Mouse (Mus musculus) spleen, adult 2 months (tissue): ENCODE data around the gene Nrxn1. TPM values are rescaled to one million over a fixed set of nuclear protein-coding genes. Genes with fewer than 3 reads are reported as not detected.
"Not testable (repeated sequence)": the region's sequence is repeated elsewhere in the genome, so short reads cannot be mapped to it uniquely, and the experiment has no call there.

Source experiments
- DNase-seq, 2 experiments: peaks; one replicate each; pipeline versions ENCODE4 v3.0.0 to v3.0.0-alpha.2; 2012 to 2021; ENCODE audit warnings: low spot score in 2 of 2, low read depth in 1 of 2
- H3K27ac ChIP-seq: fragments of 200-500 bp; 2 replicates; pipeline ENCODE4 v1.5.1; 2012; ENCODE audit warnings: low read length, inconsistent platforms; ENCODE audit not compliant: insufficient read depth
- H3K27me3 ChIP-seq: fragments of 200-500 bp; 2 replicates; pipeline ENCODE4 v1.6.1; 2012; ENCODE audit warnings: mild to moderate bottlenecking, moderate library complexity, low read length, inconsistent platforms; ENCODE audit not compliant: control insufficient read depth, insufficient read depth
- H3K36me3 ChIP-seq: fragments of 200-500 bp; 2 replicates; pipeline ENCODE4 v1.6.1; 2012; ENCODE audit warnings: mild to moderate bottlenecking, low read length, inconsistent platforms; ENCODE audit not compliant: control insufficient read depth, insufficient read depth
- H3K4me1 ChIP-seq: fragments of 200-500 bp; 2 replicates; pipeline ENCODE4 v1.6.1; 2011; ENCODE audit warnings: inconsistent platforms; ENCODE audit not compliant: control insufficient read depth, insufficient read depth, insufficient read length
- H3K4me3 ChIP-seq: fragments of 200-500 bp; 2 replicates; pipeline ENCODE4 v1.5.1; 2011; ENCODE audit warnings: mild to moderate bottlenecking, inconsistent platforms; ENCODE audit not compliant: insufficient read depth, insufficient read length; ENCODE audit errors: extremely low read depth
- CTCF ChIP-seq: fragments of 200-500 bp; IDR thresholded peaks from 2 replicates; pipeline ENCODE4 v1.5.1; 2011; ENCODE audit warnings: mild to moderate bottlenecking, inconsistent platforms; ENCODE audit not compliant: insufficient read depth, insufficient read length, insufficient replicate concordance; ENCODE audit errors: extremely low read depth
- POLR2A ChIP-seq: fragments of 200-500 bp; IDR thresholded peaks from 2 replicates; pipeline ENCODE4 v1.6.1; 2011; ENCODE audit warnings: low read depth, low read length, inconsistent platforms
- WGBS: fragments of 180-500 bp; shearing (Covaris S2); methylation state at CpG from one replicate; pipeline ENCODE4 v1.1.7; 2018; 5-methylcytosine and 5-hydroxymethylcytosine counted together
- polyA plus RNA-seq: library from polyadenylated mRNA; depleted of rRNA; stranded (reverse); fragments of >200 nt; gene quantifications from 2 replicates; pipeline ENCODE4 v1.2.3, GENCODE M21; 2012

Nrxn1 gene
- polyA plus RNA-seq, 1 experiment = 0.50 TPM

GRCm38 (mm10) chr17:90550415-90550814 lies 542.5 kb downstream of the Nrxn1 start:
- no peak for TF ChIP-seq CTCF
- TF ChIP-seq POLR2A = no peak
- Histone ChIP-seq H3K27ac (no peak overlapping the region), H3K36me3 (no peaks in the 10 kb centered on the region), H3K4me3 (no peak overlapping the region), H3K4me1 (no peaks in the 10 kb centered on the region), H3K27me3 (no peaks in the 10 kb centered on the region)
- WGBS = 91% methylated on average over 4 of the region's 4 CpGs
- DNase-seq = no peak

GRCm38 (mm10) chr17:90546806-90547205 lies 546.1 kb downstream of the Nrxn1 start:
- Histone ChIP-seq H3K4me3 (no peak overlapping the region), H3K4me1 (no peaks in the 10 kb centered on the region), H3K36me3 (no peaks in the 10 kb centered on the region), H3K27me3 (no peaks in the 10 kb centered on the region), H3K27ac (no peak overlapping the region)
- DNase-seq = no peak
- 88% methylated on average over 4 of the region's 4 CpGs for WGBS
- TF ChIP-seq POLR2A = no peak
- no peak for TF ChIP-seq CTCF

GRCm38 (mm10) chr17:90544639-90545259 lies 548.1 kb downstream of the Nrxn1 start:
- no peaks in the 10 kb centered on the region for H3K36me3 ChIP-seq
- no peak overlapping the region for H3K4me3 ChIP-seq
- no peak for DNase-seq
- TF ChIP-seq CTCF (no peak), POLR2A (no peak)
- no peaks in the 10 kb centered on the region for H3K4me1 ChIP-seq
- H3K27ac ChIP-seq = no peak overlapping the region
- 84% methylated on average over 8 of the region's 8 CpGs for WGBS
- no peaks in the 10 kb centered on the region for H3K27me3 ChIP-seq

GRCm38 (mm10) chr17:90543986-90544638 lies 548.8 kb downstream of the Nrxn1 start:
- 80% methylated on average over 4 of the region's 4 CpGs for WGBS
- Histone ChIP-seq H3K36me3 (no peaks in the 10 kb centered on the region), H3K4me3 (no peak overlapping the region), H3K27me3 (no peaks in the 10 kb centered on the region), H3K4me1 (no peaks in the 10 kb centered on the region), H3K27ac (no peak overlapping the region)
- no peak for DNase-seq
- TF ChIP-seq CTCF (no peak), POLR2A (no peak)

GRCm38 (mm10) chr17:90531443-90531842 lies 561.4 kb downstream of the Nrxn1 start:
- H3K27me3 ChIP-seq = no peaks in the 10 kb centered on the region
- H3K27ac ChIP-seq = no peak overlapping the region
- WGBS = 95% methylated on average over 2 of the region's 2 CpGs
- DNase-seq = no peak
- no peak for TF ChIP-seq POLR2A
- TF ChIP-seq CTCF = no peak
- H3K36me3 ChIP-seq = no peaks in the 10 kb centered on the region
- no peaks in the 10 kb centered on the region for H3K4me1 ChIP-seq
- no peak overlapping the region for H3K4me3 ChIP-seq

GRCm38 (mm10) chr17:90506026-90506425 lies 586.8 kb downstream of the Nrxn1 start:
- no peak for DNase-seq
- H3K4me3 ChIP-seq = no peak overlapping the region
- no peaks in the 10 kb centered on the region for H3K4me1 ChIP-seq
- no peak overlapping the region for H3K27ac ChIP-seq
- WGBS = 64% methylated on average over 2 of the region's 2 CpGs
- no peaks in the 10 kb centered on the region for H3K36me3 ChIP-seq
- TF ChIP-seq POLR2A (no peak), CTCF (no peak)
- no peaks in the 10 kb centered on the region for H3K27me3 ChIP-seq

GRCm38 (mm10) chr17:90503999-90504398 lies 588.9 kb downstream of the Nrxn1 start:
- 84% methylated on average over 7 of the region's 7 CpGs for WGBS
- not testable (repeated sequence) for H3K27me3 ChIP-seq, DNase-seq, H3K4me3 ChIP-seq, H3K27ac ChIP-seq, H3K36me3 ChIP-seq, H3K4me1 ChIP-seq
